Comparison of ENCODE assay signal across 12 mouse cellular contexts in genomic region chr13:39649457-39649856, GRCm38 (mm10).
DNase-seq lines count a peak whose midpoint lies in the region; ATAC-seq and TF ChIP-seq lines count a peak whose summit lies in the region.
"Had no signal": no experiment of that assay in that cellular context is flagged by ENCODE, and none has a peak within 500 bp of the region (broad histone marks: within the 10 kb centered on the region; RNA-seq: fewer than 3 reads in every experiment).

No protein-coding gene starts in this region.

- no peaks in the 10 kb centered on the region for H3K9me3 ChIP-seq in hindbrain, embryonic 15.5 days
- no peaks in the 10 kb centered on the region for H3K9me3 ChIP-seq in hindbrain, embryonic 11.5 days (ENCODE audit: control insufficient read depth, low read length)
- no peaks in the 10 kb centered on the region for H3K9me3 ChIP-seq in limb, embryonic 13.5 days
- H3K9me3 ChIP-seq: midbrain, embryonic 12.5 days had no signal

- peaks cover 3% of the 10 kb centered on the region for H3K4me1 ChIP-seq in hindbrain, embryonic 15.5 days (replicated peaks)
- no peaks in the 10 kb centered on the region for H3K4me1 ChIP-seq in hindbrain, embryonic 11.5 days (replicated peaks; ENCODE audit: control insufficient read depth, insufficient read depth, low read length)
- H3K4me1 ChIP-seq in limb, embryonic 13.5 days = peaks cover 5% of the 10 kb centered on the region
- H3K4me1 ChIP-seq: midbrain, embryonic 12.5 days had no signal

- no peak for DNase-seq in hindbrain, embryonic 11.5 days (ENCODE audit: low spot score)
- peak; percentile 76 for DNase-seq in brain, embryonic 14.5 days (ENCODE audit: low read depth)
- peak; percentile 50 to 55 for DNase-seq in cerebellum, postnatal 14 days
- DNase-seq in spleen, postnatal 14 days (ENCODE audit: low spot score in 2 of 2) = no peak
- DNase-seq in spleen, adult 18-20 months = no peak
- DNase-seq: adrenal gland, adult 8-10 months; gastrocnemius, adult 2 months; kidney, postnatal 25 days had no signal

- H3K4me2 ChIP-seq in hindbrain, embryonic 15.5 days = peak overlapping the region; percentile 30; the same call in 1 of the 2 replicates
- no peak overlapping the region for H3K4me2 ChIP-seq in hindbrain, embryonic 11.5 days (replicated peaks; ENCODE audit: low read depth, low read length)
- peak overlapping the region; percentile 48 for H3K4me2 ChIP-seq in limb, embryonic 13.5 days (replicated peaks)
- H3K4me2 ChIP-seq: midbrain, embryonic 12.5 days had no signal

- H3K27me3 ChIP-seq in hindbrain, embryonic 15.5 days = 0 out of 2 replicates have a peak, but pooled peaks cover 6% of the 10 kb centered on the region
- H3K27me3 ChIP-seq in hindbrain, embryonic 11.5 days (ENCODE audit: control insufficient read depth, insufficient read depth, low read length) = 0 out of 2 replicates have a peak, but pooled peaks cover 2% of the 10 kb centered on the region
- H3K27me3 ChIP-seq in limb, embryonic 13.5 days = peaks cover 21% of the 10 kb centered on the region

- no peak for TF ChIP-seq POLR2A in brain, embryonic 14.5 days (IDR thresholded peaks at IDR 0.05; ENCODE audit: borderline replicate concordance, extremely low read depth, insufficient read depth, insufficient read length, poor library complexity, severe bottlenecking)

- no peak for TF ChIP-seq CTCF in brain, embryonic 14.5 days (IDR thresholded peaks at IDR 0.05; ENCODE audit: borderline replicate concordance, extremely low read depth, insufficient read depth, insufficient read length)

- no peak overlapping the region for H3K27ac ChIP-seq in hindbrain, embryonic 15.5 days (replicated peaks)
- no peak overlapping the region for H3K27ac ChIP-seq in hindbrain, embryonic 11.5 days (ENCODE audit: low read depth, low read length)
- H3K27ac ChIP-seq in limb, embryonic 13.5 days = no peak overlapping the region
- H3K27ac ChIP-seq: gastrocnemius, adult 2 months; midbrain, embryonic 12.5 days had no signal

- no peaks in the 10 kb centered on the region for H3K36me3 ChIP-seq in hindbrain, embryonic 15.5 days
- H3K36me3 ChIP-seq in hindbrain, embryonic 11.5 days (ENCODE audit: control insufficient read depth, insufficient read depth, low read length) = no peaks in the 10 kb centered on the region
- no peaks in the 10 kb centered on the region for H3K36me3 ChIP-seq in limb, embryonic 13.5 days
- H3K36me3 ChIP-seq: midbrain, embryonic 12.5 days had no signal

- no peak overlapping the region for H3K4me3 ChIP-seq in hindbrain, embryonic 15.5 days
- H3K4me3 ChIP-seq in hindbrain, embryonic 11.5 days (ENCODE audit: low read depth, low read length) = no peak overlapping the region
- H3K4me3 ChIP-seq in limb, embryonic 13.5 days = no peak overlapping the region
- H3K4me3 ChIP-seq: gastrocnemius, adult 2 months; midbrain, embryonic 12.5 days had no signal

- H3K9ac ChIP-seq in hindbrain, embryonic 15.5 days = no peak overlapping the region
- H3K9ac ChIP-seq in hindbrain, embryonic 11.5 days (ENCODE audit: low read depth, low read length) = no peak overlapping the region
- H3K9ac ChIP-seq in limb, embryonic 13.5 days = no peak overlapping the region
- H3K9ac ChIP-seq: midbrain, embryonic 12.5 days had no signal

- no peak; the same call in 1 of the 2 replicates for ATAC-seq in hindbrain, embryonic 15.5 days (ENCODE audit: low FRiP score, low read depth)
- ATAC-seq in hindbrain, embryonic 11.5 days (ENCODE audit: low FRiP score) = no peak
- no peak for ATAC-seq in limb, embryonic 13.5 days (ENCODE audit: low FRiP score, low read depth)
- ATAC-seq: intestine, postnatal 0 days had no signal

- 33% methylated on average over 12 of the region's 12 CpGs for WGBS in hindbrain, embryonic 15.5 days
- WGBS in hindbrain, embryonic 11.5 days = 46% methylated on average over 12 of the region's 12 CpGs
- 24% methylated on average over 12 of the region's 12 CpGs for WGBS in limb, embryonic 13.5 days

Comparison
In these comparisons a context has a peak if more than half of its experiments do, and no peak if none do; other contexts are left out.
1. DNase-seq: peak in brain, embryonic 14.5 days (single experiment) and cerebellum, postnatal 14 days (2 of 2); none in hindbrain, embryonic 11.5 days (single experiment), spleen, postnatal 14 days (0 of 2) and spleen, adult 18-20 months (0 of 2).